Mouse (Mus musculus): Measurements from ENCODE around the gene Gm49394.
A peak's percentile ranks its signal among the peaks of the same experiment; 100 is the strongest.

Gm49394 gene

DNA sequence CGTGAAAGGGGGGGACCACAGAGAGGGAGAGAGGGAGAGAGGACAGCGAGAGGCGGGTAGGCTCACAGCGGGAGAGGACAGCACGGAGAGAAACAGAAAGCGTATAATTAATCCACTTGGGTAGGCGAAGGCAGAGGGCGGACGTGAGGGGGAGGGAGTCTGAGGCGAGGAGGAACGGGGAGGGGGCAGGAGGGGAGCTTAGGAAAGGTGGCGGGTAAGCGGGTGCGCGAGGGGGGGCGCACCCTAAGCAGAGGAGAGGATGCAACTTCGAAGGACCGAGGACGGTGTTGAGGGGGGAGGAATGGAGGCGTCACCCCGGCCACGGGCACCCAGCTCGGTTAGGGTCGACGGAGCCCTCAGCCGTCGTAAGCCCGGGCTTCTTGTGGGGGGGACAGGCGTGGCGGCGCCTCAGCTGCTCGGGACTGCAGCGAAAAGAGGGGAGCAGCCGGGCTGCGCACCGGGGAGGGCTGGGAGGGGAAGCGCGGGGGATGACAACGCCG, 11.0 kb downstream of the Gm49394 start:
- DNase-seq, result no peak

DNA sequence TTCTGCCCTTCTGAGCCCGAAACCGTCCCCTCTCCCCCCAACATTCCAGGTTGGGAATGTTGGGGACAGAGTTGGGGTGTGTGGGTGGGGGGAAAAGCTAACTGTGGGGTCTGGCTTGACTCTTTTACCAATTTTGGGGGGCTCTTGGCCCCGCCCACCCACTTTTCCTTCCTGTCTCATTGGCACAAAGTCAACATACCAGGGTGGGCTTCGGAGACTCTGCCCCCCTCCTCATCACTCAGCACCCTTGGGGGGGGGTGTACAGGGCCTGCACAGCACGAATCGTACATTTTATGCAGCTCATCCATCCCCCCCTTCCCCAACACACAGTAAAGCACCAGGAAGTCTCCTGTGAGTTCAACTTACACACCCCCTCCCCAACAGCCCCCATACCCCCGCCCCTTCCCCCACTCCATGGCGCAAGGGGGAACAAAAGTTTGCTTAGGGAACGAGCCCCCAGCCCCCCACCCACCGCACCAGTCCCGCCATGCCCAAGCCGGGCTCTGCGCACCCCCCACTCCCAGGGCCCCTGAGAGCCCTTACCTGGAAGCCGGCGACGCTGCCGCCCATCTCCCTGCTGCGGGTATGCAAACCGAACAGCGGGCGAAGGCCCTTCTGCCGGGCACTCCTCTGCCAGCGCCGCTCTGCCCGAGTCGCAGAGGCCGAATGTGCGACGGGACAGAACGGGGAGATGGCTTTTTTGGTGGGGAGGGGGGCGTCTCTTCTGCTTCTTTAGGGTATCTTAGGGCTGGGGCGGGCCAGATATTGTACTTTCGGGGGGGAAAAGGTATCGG, 11.7 kb downstream of the Gm49394 start:
- no peak for DNase-seq

DNA sequence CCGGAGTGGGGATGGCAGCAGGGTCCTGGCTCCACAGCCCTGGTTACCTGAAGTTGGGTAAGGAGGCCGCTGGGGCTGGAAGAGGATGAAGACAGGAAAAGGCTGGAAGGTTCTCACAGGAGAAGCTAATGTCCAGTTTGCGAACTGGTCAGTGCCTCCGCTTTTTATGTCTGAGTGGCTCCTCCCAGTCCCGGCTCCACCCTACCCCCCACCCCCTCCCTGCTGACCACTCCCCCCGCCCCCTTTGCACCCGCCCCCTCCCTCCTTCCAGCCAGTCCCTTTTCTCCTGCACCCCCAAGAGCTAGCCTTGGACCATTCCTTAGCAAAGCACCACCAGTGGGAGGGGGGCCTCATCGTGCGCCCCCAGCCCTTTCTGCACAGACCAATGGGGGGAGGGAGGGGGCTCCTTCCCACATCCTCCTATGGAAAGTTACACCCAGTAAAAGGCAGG, 12.4 kb downstream of the Gm49394 start:
- no peak for DNase-seq

DNA sequence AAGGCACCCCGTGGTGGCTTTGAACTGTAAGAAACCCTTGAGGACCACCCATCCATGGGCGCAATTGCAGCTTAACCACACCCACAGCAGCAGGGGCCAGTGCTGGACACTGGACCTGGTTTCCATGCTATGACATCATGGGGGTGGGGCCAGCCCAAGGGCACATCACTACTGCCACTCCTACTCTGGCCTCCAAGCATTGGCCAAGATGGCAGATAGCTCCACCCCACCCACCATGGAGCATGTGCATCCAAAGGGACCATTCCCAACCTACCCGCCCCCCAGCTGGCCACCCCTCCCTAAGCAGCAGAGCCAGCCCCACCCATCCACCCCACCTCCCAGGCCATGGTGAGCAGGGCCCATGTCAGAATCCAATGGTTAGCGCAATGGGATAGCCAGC, 13.7 kb downstream of the Gm49394 start:
- no peak for DNase-seq

DNA sequence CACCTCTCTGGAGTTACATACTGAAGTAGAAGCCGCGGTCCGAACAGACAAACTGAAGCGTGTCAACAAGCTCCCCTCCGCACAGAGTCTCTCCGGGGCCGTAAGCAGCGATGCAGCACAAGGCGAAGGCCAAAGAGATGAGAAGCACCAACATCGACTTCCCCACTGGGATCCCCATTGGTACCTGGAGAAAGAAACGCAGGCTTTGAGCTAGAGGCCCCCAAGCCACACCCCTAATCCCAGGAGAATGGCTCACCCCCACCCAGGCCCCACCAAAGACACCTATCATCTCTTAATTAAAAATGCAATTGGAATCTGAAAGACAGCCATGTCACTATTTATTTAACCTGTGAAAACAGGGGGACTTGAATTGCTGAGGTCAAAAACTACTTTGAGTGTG, 14.1 kb downstream of the Gm49394 start:
- no peak for DNase-seq

DNA sequence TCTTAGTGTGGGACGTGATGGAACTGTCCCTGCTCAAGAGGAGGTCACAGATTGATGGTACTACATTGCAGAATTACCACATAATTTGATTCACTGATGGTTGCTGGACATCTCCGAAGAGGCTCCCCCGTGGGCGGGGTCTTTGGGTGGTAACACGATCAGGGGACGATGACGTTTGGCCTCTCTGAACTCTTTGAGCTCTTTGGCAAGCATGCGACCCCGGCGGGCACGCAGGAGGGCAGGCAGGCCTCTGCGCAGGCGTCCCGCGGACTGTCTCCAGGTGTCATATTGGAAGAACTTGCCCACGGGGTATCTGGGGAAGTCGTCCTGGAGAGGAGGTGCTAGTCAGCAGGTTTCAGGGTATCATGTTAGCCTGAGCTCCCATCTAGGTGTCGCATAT, 16.0 kb downstream of the Gm49394 start:
- no peak for DNase-seq

DNA sequence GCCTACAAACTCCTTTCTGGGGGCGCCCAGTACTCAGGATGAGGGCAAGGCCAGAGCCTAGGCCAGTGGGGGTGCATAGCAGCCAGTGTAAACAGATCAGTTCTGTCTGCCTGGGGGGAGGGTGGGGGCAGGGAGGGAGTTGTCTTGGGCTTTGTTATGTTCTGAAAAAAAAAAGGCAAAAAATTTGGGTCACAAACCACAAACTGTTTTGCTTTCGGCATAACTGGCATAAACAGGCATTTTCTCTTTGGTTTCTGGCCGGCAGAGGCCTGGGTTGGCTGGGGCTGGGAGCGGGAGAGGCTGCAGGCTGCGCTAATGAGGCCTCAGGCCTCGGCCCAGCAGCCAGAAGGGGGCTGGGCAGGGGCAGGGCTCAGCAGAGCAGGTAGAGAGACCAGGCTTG, 23.1 kb downstream of the Gm49394 start:
- no peak for DNase-seq

DNA sequence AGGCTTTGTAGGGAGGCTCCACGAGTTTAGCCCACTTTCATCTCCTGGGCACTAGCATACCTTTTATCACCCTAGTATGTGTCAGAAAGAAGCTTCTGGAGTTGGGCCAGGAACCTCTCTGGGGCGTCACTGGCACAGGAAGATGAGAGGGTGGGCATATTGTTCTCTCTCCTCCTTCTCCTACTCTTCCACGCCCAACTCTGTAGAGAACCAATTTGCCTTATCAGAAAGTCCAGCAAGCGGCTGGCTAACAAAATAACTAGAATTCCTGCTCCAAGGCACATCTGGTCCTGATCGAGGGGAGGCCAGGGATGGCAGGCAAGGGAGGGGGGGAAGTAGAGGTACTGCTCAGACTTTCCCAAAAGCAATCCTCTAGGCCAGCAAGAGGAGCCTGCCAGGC, 24.7 kb downstream of the Gm49394 start:
- no peak for DNase-seq

DNA sequence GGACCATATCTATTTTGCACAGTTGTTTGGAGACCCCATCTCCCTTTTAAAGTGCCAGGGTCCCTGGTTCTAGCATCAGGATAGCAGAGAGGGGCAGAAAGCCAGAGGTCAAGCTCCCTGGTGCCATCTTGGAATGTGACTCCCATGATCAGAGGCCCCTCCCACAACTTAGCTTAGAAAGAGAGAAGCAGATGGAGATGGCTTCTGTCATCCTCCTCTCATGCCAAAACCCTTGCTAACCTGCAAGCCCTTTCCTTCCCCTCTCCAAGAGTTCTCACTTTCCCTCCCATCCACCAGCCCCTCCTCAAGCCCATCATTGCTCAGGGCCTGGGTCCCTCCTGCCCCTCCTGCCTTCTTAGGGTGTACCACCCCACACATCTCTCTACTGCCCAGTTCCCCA, 33.6 kb downstream of the Gm49394 start:
- no peak for DNase-seq

DNA sequence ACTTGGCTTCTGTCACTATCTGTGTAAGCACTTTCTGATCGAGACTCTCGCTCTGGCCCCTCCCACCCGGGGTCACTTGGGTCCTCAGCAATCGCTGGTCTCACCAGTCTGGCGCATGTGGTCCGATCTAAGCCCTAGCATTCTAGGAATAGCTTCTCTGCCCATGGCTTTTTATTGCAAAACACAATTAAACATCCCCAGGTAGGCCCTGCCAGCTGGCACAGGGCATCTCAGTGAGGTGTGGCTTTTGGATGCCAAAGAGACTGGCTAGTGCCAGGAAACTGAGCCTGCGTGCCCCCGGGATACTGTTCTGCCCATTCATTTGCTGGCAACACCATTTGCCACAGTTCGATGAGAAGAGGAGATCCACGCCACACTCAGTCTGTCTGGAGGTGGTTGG, 39.1 kb downstream of the Gm49394 start:
- no peak for DNase-seq

DNA sequence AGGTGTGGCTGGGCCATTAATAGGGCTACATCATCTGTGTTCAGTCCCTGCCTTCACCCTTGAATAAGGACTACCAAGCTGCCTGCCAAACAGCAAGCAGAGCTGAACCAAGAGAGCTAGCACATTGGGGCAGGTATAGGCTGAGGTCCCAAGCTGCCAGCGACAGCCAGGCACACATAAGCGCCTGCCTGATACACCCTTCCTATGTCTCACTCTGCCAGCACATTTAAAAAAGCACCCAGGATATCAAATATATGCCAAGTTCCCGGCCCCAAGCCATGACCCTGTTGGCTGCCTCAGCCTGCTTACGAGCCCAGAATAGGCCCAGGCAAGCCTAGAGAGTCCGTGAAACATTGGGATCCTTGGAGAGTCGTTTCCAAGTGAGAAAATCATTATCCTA, 39.9 kb downstream of the Gm49394 start:
- no peak for DNase-seq

DNA sequence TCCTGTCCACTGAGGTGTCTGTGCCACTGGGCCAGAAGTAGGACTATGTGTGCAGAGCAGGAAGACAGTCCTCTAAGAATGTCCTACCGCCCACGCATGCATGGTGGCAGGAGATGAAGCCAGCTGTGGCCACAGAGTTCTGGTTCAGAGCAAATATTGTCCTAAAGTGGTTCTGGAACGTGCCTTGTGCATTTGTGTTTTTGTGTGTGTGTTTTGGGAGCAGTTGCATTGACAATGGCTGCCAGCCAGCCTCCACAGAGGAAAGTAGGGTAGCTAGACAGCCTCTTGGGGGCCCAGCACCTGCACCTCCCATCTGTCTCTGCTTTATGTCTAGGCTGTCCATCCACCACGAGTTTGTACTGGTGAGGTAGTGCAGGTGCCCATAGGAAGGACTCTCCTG, 47.6 kb downstream of the Gm49394 start:
- DNase-seq, result no peak

DNA sequence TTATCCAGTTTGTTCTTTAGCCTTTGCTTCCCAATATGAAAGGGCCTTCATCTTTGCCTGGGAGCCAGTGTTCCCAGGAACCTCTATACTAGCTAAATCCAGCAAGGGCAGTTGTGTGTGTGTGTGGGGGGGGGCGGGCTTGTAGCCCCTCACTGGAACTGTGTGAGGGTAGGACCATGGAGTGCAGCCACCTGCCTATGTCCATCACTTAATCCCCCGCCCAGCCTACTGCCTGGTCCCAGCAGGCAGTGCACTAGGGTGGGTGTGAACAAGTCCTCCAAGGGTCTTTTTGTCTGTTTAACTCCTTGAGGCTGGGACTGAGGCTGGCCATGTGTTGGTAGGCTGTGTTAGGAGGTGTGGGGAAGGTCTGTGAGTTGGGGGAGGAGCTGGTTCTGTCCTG, 56.7 kb downstream of the Gm49394 start:
- no peak for DNase-seq

DNA sequence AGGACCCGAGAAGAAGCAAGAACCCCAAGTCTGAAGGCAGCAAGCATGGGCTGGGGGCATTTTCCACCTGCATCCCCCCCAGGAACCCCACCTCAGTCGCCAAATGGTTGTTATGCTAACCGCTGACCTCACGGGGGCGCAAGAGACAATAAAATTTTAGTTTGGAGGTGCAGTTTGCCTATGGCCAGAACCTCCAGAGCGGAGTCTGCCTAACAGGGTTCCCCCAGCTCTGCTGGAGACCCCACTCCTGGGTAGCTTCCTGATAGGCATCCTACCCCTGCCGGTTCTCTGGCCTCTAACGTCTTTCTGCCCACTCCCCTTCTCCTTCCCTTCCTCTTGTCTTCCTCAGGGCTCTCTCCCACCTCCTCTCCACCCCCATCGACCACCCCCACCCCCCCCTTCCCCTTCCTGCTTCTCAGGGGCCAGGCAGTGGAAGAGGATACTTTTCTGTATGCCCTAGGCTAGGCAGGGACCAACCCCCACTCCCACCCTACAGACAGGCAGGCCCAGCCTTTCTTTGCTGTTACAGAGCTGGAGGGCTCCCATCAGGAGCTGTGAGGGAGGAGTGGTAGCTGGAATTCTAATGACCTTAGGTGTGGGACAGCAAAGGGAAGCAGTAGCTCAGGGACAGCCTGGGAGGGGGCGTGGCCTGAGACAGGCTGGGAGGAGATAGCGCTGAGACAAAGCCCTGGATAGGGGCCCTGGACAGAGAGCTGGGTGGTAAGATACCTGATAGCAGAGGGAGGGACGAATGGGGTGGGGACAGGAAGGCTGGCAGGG, 58.9 kb downstream of the Gm49394 start:
- DNase-seq, result peak; percentile 15 to 64

DNA sequence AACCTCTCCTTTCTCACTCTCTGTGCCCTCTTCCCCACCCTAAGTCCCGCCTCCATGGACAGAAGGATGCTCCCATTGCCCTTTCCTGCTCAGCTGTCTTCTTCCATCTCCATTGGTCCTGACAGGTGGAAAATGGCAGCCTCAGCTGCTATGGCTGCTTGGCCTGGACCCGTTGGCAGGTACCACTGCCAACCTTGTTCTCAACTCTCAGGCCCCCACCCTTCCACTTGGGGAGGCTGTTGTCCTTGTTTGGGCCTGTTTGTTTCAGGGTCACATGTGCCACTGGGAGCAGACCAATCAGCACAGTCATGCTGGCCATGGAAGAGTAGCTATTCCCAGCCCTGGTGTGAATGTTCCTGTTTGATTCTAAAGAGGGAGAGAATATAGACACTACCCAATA, 68.8 kb downstream of the Gm49394 start:
- no peak for DNase-seq

Measured in kidney, postnatal 36 days (tissue).